Mouse (Mus musculus) CH12.LX (cell line): ENCODE data around the gene Gramd1b. TPM values are rescaled to one million over a fixed set of nuclear protein-coding genes. Genes with fewer than 3 reads are reported as not detected.
"Not testable (repeated sequence)": the region's sequence is repeated elsewhere in the genome, so short reads cannot be mapped to it uniquely, and the experiment has no call there.

Experiments
- DNase-seq: peaks from one replicate; pipeline ENCODE4 v3.0.0-alpha.2; 2013; ENCODE audit errors: extremely low read depth
- H3K27ac ChIP-seq: 2 replicates; pipeline ENCODE4 v1.5.1; 2012; ENCODE audit warnings: low read depth, mild to moderate bottlenecking, control low read depth, moderate library complexity; ENCODE audit not compliant: insufficient read depth
- H3K27me3 ChIP-seq: replicated peaks from 2 replicates; pipeline ENCODE3; 2012; ENCODE audit warnings: inconsistent platforms
- H3K36me3 ChIP-seq, 2 experiments: replicated peaks in 1 of 2; 2 replicates each; pipeline versions ENCODE3 to v1.6.1; 2012; ENCODE audit warnings: inconsistent platforms in 1 of 2, low read length in 1 of 2, mild to moderate bottlenecking in 1 of 2, mixed read lengths in 1 of 2, moderate library complexity in 1 of 2; ENCODE audit not compliant: control insufficient read depth in 1 of 2, insufficient read depth in 1 of 2
- H3K4me1 ChIP-seq, 2 experiments: 2 replicates each; pipeline ENCODE4 v1.6.1; 2012; ENCODE audit warnings: inconsistent platforms in 1 of 2, moderate library complexity in 1 of 2; ENCODE audit not compliant: insufficient read depth in 2 of 2, control insufficient read depth in 1 of 2
- H3K4me2 ChIP-seq: 2 replicates; pipeline ENCODE4 v1.6.1; 2012; ENCODE audit warnings: low read depth, mild to moderate bottlenecking, control low read depth; ENCODE audit not compliant: poor library complexity, insufficient read depth, severe bottlenecking
- H3K4me3 ChIP-seq, 3 experiments: fragments of 150-350 bp in 1 of 3; sonication (generic) in 1 of 3; replicated peaks in 1 of 3; 2 replicates each; pipeline versions ENCODE3 to v1.5.1; 2011 to 2012; ENCODE audit warnings: low read depth in 2 of 3, low read length in 2 of 3, mild to moderate bottlenecking in 2 of 3, moderate library complexity in 2 of 3, control low read depth in 1 of 3, improper control_type of control experiment in 1 of 3, inconsistent platforms in 1 of 3, mixed read lengths in 1 of 3; ENCODE audit not compliant: poor library complexity in 1 of 3
- H3K79me2 ChIP-seq: replicated peaks from 2 replicates; pipeline ENCODE4 v1.6.1; 2012; ENCODE audit warnings: mild to moderate bottlenecking, moderate library complexity; ENCODE audit not compliant: control insufficient read depth, poor library complexity, insufficient read depth, severe bottlenecking; ENCODE audit errors: extremely low read depth
- H3K9ac ChIP-seq: 2 replicates; pipeline ENCODE4 v1.6.1; 2012; ENCODE audit warnings: low read depth, mild to moderate bottlenecking, control low read depth, moderate library complexity; ENCODE audit not compliant: insufficient read depth
- H3K9me3 ChIP-seq: replicated peaks from 2 replicates; pipeline ENCODE3; 2012; ENCODE audit warnings: low read length, inconsistent platforms, mixed read lengths
- EP300 ChIP-seq: IDR thresholded peaks from 2 replicates; pipeline ENCODE4 v1.6.1; 2011; ENCODE audit warnings: low read length, improper control_type of control experiment
- ETS1 ChIP-seq: conservative IDR thresholded peaks from 2 replicates; pipeline ENCODE4 v1.6.1; 2012; ENCODE audit warnings: low read depth, mild to moderate bottlenecking, inconsistent platforms, low read length, improper control_type of control experiment, moderate library complexity
- IRF4 ChIP-seq: IDR thresholded peaks from 2 replicates; pipeline ENCODE4 v1.6.1; 2014; ENCODE audit warnings: low read depth, mild to moderate bottlenecking, inconsistent platforms, low read length, improper control_type of control experiment
- MAFK ChIP-seq: IDR thresholded peaks from 2 replicates; pipeline ENCODE4 v1.6.1; 2011; ENCODE audit warnings: low read length, improper control_type of control experiment; ENCODE audit not compliant: insufficient replicate concordance
- MAZ ChIP-seq: IDR thresholded peaks from 2 replicates; pipeline ENCODE4 v1.6.1; 2012; ENCODE audit warnings: low read depth, mild to moderate bottlenecking, inconsistent platforms, low read length, improper control_type of control experiment, moderate library complexity
- NRF1 ChIP-seq: IDR thresholded peaks from 2 replicates; pipeline ENCODE4 v1.6.1; 2014; ENCODE audit warnings: low read depth, mild to moderate bottlenecking, inconsistent platforms, low read length, improper control_type of control experiment, moderate library complexity
- RAD21 ChIP-seq: IDR thresholded peaks from 2 replicates; pipeline ENCODE4 v1.6.1; 2011; ENCODE audit warnings: low read depth, mild to moderate bottlenecking, low read length, improper control_type of control experiment, moderate library complexity
- RCOR1 ChIP-seq: conservative IDR thresholded peaks from 2 replicates; pipeline ENCODE4 v1.6.1; 2012; ENCODE audit warnings: low read depth, mild to moderate bottlenecking, inconsistent platforms, low read length, improper control_type of control experiment
- SIN3A ChIP-seq: IDR thresholded peaks from 2 replicates; pipeline ENCODE4 v1.6.1; 2012; ENCODE audit warnings: low read length, improper control_type of control experiment, inconsistent platforms
- SMC3 ChIP-seq: IDR thresholded peaks from 2 replicates; pipeline ENCODE4 v1.6.1; 2011; ENCODE audit warnings: low read depth, low read length, improper control_type of control experiment
- TCF12 ChIP-seq: IDR thresholded peaks from 2 replicates; pipeline ENCODE4 v1.6.1; 2014; ENCODE audit warnings: low read depth, mild to moderate bottlenecking, inconsistent platforms, low read length, improper control_type of control experiment
- USF1 ChIP-seq: IDR thresholded peaks from 2 replicates; pipeline ENCODE4 v1.6.1; 2014; ENCODE audit warnings: low read depth, mild to moderate bottlenecking, inconsistent platforms, low read length, improper control_type of control experiment
- USF2 ChIP-seq: conservative IDR thresholded peaks from 2 replicates; pipeline ENCODE4 v1.6.1; 2011; ENCODE audit warnings: low read depth, low read length, improper control_type of control experiment
- ZNF384 ChIP-seq: IDR thresholded peaks from 2 replicates; pipeline ENCODE4 v1.6.1; 2012; ENCODE audit warnings: low read depth, low read length, improper control_type of control experiment, inconsistent platforms
- dilution Hi-C: fragments of 300-500 bp; cut with MboI; formaldehyde crosslinking; loops from 2 replicates; pipeline ENCODE4 v1.14.3; 2020; ENCODE audit warnings: low sequenced_read_pairs; ENCODE audit not compliant: extremely low pct_unique_long_range_greater_than_20kb, extremely low pct_ligation_motif_present
- in situ Hi-C: fragments of 300-500 bp; cut with MboI; formaldehyde crosslinking; loops from 3 replicates; pipeline ENCODE4 v1.14.3; 2019; ENCODE audit warnings: low sequenced_read_pairs, low pct_ligation_motif_present, low pct_unique_long_range_greater_than_20kb, mixed read lengths
- polyA plus RNA-seq: library from polyadenylated mRNA; unstranded; fragments of >175 nt; gene quantifications from 2 replicates; pipeline ENCODE4 v1.2.1, GENCODE M21; 2012; ENCODE audit warnings: low read depth; ENCODE audit not compliant: insufficient read length
- total RNA-seq, 2 experiments: library from RNA; depleted of rRNA; stranded (reverse); fragments of 300-350 nt in 1 of 2; fragments of >200 nt in 1 of 2; gene quantifications; 2 replicates each; pipeline ENCODE4 v1.2.3; 2012 to 2014

Gene Gramd1b
- total and polyA plus RNA-seq, 3 experiments = 13.3 to 40.8 (median 16.7) TPM

DNA sequence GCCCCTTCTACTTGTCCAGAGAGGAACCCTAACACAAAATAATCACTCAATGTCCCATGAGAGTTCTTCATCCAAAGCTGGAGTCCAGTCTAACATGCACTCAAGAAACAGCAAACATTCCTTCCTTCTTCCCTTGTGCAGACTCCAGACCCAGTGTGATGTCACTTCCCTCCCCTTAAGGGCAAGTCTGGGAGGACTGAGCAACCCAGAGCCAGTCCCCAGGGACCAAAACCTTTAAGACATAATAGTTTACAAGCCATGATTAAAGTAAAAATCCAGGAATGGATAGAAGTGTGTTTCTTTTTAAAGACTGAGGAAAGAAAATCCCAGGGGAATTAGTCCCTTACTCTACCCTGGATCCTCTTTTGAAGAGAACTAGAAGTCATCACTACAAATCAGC is 30.5 kb downstream of the Gramd1b start:
- DNase-seq = no peak
- in situ Hi-C loops = no loop called here
- dilution Hi-C loops = no loop called here
- no peaks in the 10 kb centered on the region for H3K9me3 ChIP-seq
- H3K27me3 ChIP-seq = no peaks in the 10 kb centered on the region
- no peak overlapping the region for H3K9ac ChIP-seq
- no peak overlapping the region for H3K27ac ChIP-seq
- H3K4me3 ChIP-seq = no peak overlapping the region
- no peak overlapping the region for H3K4me2 ChIP-seq
- H3K4me1 ChIP-seq = 0 out of 4 replicates have a peak, but pooled peaks cover 0 to 4% of the 10 kb centered on the region in 2 experiments
- TF ChIP-seq RCOR1 (no peak), ETS1 (no peak), MAZ (no peak), SIN3A (no peak), USF1 (no peak), RAD21 (no peak), SMC3 (no peak), USF2 (no peak), NRF1 (no peak), MAFK (no peak)
- no peaks in the 10 kb centered on the region for H3K36me3 ChIP-seq
- no peaks in the 10 kb centered on the region for H3K79me2 ChIP-seq

GRCm38 (mm10) chr9:40482351-40483084 is 48.7 kb downstream of the Gramd1b start:
- H3K27me3 ChIP-seq, in situ Hi-C loops, H3K79me2 ChIP-seq, H3K36me3 ChIP-seq, H3K27ac ChIP-seq, DNase-seq, H3K4me3 ChIP-seq, H3K9me3 ChIP-seq, H3K9ac ChIP-seq, dilution Hi-C loops: not testable (repeated sequence)
- peaks cover 5 to 13% of the 10 kb centered on the region in 2 experiments; a peak in 3 of 4 replicates for H3K4me1 ChIP-seq
- peak; percentile 38 for TF ChIP-seq ZNF384
- TF ChIP-seq IRF4 = peak; percentile 58; the same call in 1 of the 2 replicates
- TF ChIP-seq TCF12 = peak; percentile 20; the same call in 1 of the 2 replicates
- peak; percentile 18; the same call in 1 of the 2 replicates for TF ChIP-seq EP300
- TF ChIP-seq SIN3A = 0 out of 2 replicates have a peak, but pooled peaks have one; percentile 29
- peak; percentile 92 for TF ChIP-seq ETS1
- H3K4me2 ChIP-seq = peak overlapping the region; percentile 50
